Mouse (Mus musculus) heart, adult 2 months (tissue): ENCODE results near the gene Zfp706.

Experiments used
- CTCF ChIP-seq: fragments of 200-600 bp; IDR thresholded peaks from 2 replicates; pipeline ENCODE4 v1.8.1; 2022; ENCODE audit warnings: antibody characterized with exemption, mild to moderate bottlenecking, moderate library complexity
- POLR2A ChIP-seq: fragments of 200-500 bp; IDR thresholded peaks from 2 replicates; pipeline ENCODE4 v1.6.1; 2011; ENCODE audit warnings: mild to moderate bottlenecking, low read depth, low read length, control low read depth; ENCODE audit not compliant: insufficient read depth

DNA sequence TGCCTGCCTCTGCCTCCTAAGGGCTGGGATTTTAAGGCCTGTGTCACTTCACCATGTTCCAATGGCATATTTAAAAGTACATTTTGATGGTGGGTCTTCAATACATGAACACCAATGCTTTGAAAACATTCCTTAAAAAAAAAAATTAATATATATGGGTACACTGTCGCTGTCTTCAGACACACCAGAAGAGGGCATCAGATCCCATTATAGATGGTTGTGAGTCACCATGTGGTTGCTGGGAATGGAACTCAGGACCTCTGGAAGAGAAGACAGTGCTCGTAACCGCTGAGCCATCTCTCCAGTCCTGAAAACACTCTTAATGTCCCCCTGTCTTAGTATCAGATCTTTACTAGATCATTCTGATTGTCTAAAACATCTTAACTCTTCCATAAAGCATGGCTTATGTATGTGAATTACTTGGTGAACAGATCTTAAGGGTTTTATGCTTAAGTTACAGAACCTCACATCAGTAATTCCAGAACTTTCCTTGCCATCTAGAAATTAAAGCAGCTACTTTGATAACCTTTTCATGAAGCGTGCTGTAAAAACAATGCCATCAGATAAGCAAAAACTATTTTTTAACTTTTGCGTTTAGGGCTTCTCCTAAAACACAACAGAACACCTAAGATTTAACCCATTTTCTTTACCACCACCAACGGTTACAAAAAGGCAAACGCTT lies 1.6 kb downstream of the Zfp706 start:
- no peak for TF ChIP-seq POLR2A
- peak; percentile 32; the same call in 1 of the 2 replicates for TF ChIP-seq CTCF
